Mouse (Mus musculus) stomach, postnatal 0 days (tissue): Measurements from ENCODE around the gene Serinc5. TPM values are rescaled to one million over a fixed set of nuclear protein-coding genes. Genes with fewer than 3 reads are reported as not detected.
A peak's percentile ranks its signal among the peaks of the same experiment; 100 is the strongest.

Source experiments
- ATAC-seq: fragments of 200-750 bp; cut with Nextera tagmentation; 2 replicates; pipeline ENCODE4 v1.8.0; 2017; ENCODE audit not compliant: low FRiP score, low TSS enrichment
- DNase-seq: peaks from one replicate; pipeline ENCODE4 v3.0.0-alpha.2; 2016; ENCODE audit warnings: low spot score
- H3K27ac ChIP-seq: fragments of 300-500 bp; sonication (generic); replicated peaks from 2 replicates; pipeline ENCODE4 v1.5.1; 2014; ENCODE audit warnings: mild to moderate bottlenecking, control low read depth
- H3K27me3 ChIP-seq: fragments of 300-500 bp; sonication (generic); 2 replicates; pipeline ENCODE4 v1.6.1; 2014; ENCODE audit warnings: low read length; ENCODE audit not compliant: control insufficient read depth, insufficient read depth
- H3K36me3 ChIP-seq: fragments of 300-500 bp; sonication (generic); 2 replicates; pipeline ENCODE4 v1.6.1; 2014; ENCODE audit warnings: low read length, mixed read lengths; ENCODE audit not compliant: control insufficient read depth, insufficient read depth
- H3K4me1 ChIP-seq: fragments of 300-500 bp; sonication (generic); replicated peaks from 2 replicates; pipeline ENCODE4 v1.6.1; 2014; ENCODE audit warnings: antibody characterized with exemption; ENCODE audit not compliant: control insufficient read depth, insufficient read depth
- H3K4me2 ChIP-seq: fragments of 300-500 bp; sonication (generic); replicated peaks from 2 replicates; pipeline ENCODE4 v1.6.1; 2014; ENCODE audit warnings: low read depth, mild to moderate bottlenecking, control low read depth, moderate library complexity
- H3K4me3 ChIP-seq: fragments of 300-500 bp; sonication (generic); 2 replicates; pipeline ENCODE4 v1.5.1; 2014; ENCODE audit warnings: low read depth, low read length, control low read depth
- H3K9ac ChIP-seq: fragments of 300-500 bp; sonication (generic); 2 replicates; pipeline ENCODE4 v1.6.1; 2014; ENCODE audit warnings: mild to moderate bottlenecking, low read length, control low read depth, mixed read lengths
- H3K9me3 ChIP-seq: fragments of 300-500 bp; sonication (generic); 2 replicates; pipeline ENCODE4 v1.6.1; 2016; ENCODE audit warnings: low read length; ENCODE audit not compliant: control insufficient read depth
- CTCF ChIP-seq: IDR thresholded peaks from 2 replicates; pipeline ENCODE4 v1.5.1; 2016; ENCODE audit warnings: antibody characterized with exemption, low read depth, mild to moderate bottlenecking, moderate library complexity
- EP300 ChIP-seq: optimal IDR thresholded peaks from 2 replicates; pipeline ENCODE3; 2016; ENCODE audit warnings: antibody characterized with exemption
- WGBS: fragments of 180-500 bp; shearing (Covaris S2); extraction: QIAGEN DNeasy Blood & Tissue Kit; methylation state at CpG from one replicate; pipeline ENCODE4 v1.1.7; 2014; 5-methylcytosine and 5-hydroxymethylcytosine counted together
- polyA plus RNA-seq: library from polyadenylated mRNA; unstranded; fragments of >200 nt; fragmentation: Nextera tagmentation; extraction: Ambion mirVana; gene quantifications from 2 replicates; pipeline ENCODE4 v1.2.1, GENCODE M21; 2015

Gene Serinc5
- polyA plus RNA-seq, 1 experiment from 2014 or later, result 14.5 TPM

- Histone ChIP-seq H3K36me3 (no peaks in the 10 kb centered on the region), H3K27me3 (no peaks in the 10 kb centered on the region), H3K4me3 (no peak overlapping the region), H3K4me1 (peaks cover 3% of the 10 kb centered on the region), H3K9ac (no peak overlapping the region), H3K27ac (no peak overlapping the region), H3K9me3 (no peaks in the 10 kb centered on the region), H3K4me2 (no peak overlapping the region)
- DNase-seq (no peak), ATAC-seq (no peak)
- TF ChIP-seq EP300 (no peak), CTCF (no peak)
- WGBS, result 67% methylated on average over 3 of the region's 3 CpGs
Observed at GRCm38 (mm10) chr13:92659611-92660010, 48.7 kb downstream of the Serinc5 start.

- Histone ChIP-seq H3K4me2 (no peak overlapping the region), H3K36me3 (peaks cover 2% of the 10 kb centered on the region; the same call in 1 of the 2 replicates), H3K9me3 (no peaks in the 10 kb centered on the region), H3K4me1 (peaks cover 3% of the 10 kb centered on the region; the same call in 1 of the 2 replicates), H3K27ac (peak overlapping the region; percentile 70), H3K4me3 (no peak overlapping the region), H3K9ac (no peak overlapping the region), H3K27me3 (no peaks in the 10 kb centered on the region)
- TF ChIP-seq CTCF (no peak), EP300 (no peak)
- ATAC-seq (peak; percentile 81), DNase-seq (no peak)
- WGBS, result 53% methylated on average over 8 of the region's 8 CpGs
Observed at GRCm38 (mm10) chr13:92662555-92663286, 51.8 kb downstream of the Serinc5 start.

GRCm38 (mm10) chr13:92665008-92665407, 54.1 kb downstream of the Serinc5 start:
- 80% methylated on average over 4 of the region's 4 CpGs for WGBS

GRCm38 (mm10) chr13:92668214-92668985, 57.5 kb downstream of the Serinc5 start:
- H3K36me3 ChIP-seq, result peaks cover 3% of the 10 kb centered on the region; the same call in 1 of the 2 replicates
- H3K27me3 ChIP-seq, result no peaks in the 10 kb centered on the region
- ATAC-seq, result no peak
- H3K4me2 ChIP-seq, result no peak overlapping the region
- WGBS, result 85% methylated on average over 6 of the region's 6 CpGs
- no peak overlapping the region for H3K4me3 ChIP-seq
- no peak for TF ChIP-seq EP300
- no peak for DNase-seq
- no peaks in the 10 kb centered on the region for H3K4me1 ChIP-seq
- H3K9ac ChIP-seq, result no peak overlapping the region
- no peaks in the 10 kb centered on the region for H3K9me3 ChIP-seq
- H3K27ac ChIP-seq, result no peak overlapping the region

More at GRCm38 (mm10) chr13:92665008-92665407, 54.1 kb downstream of the Serinc5 start:
- H3K9me3 ChIP-seq, result no peaks in the 10 kb centered on the region
- ATAC-seq (no peak), DNase-seq (no peak)
- H3K4me3 ChIP-seq, result no peak overlapping the region
- no peak overlapping the region for H3K4me2 ChIP-seq
- no peaks in the 10 kb centered on the region for H3K27me3 ChIP-seq
- no peak for TF ChIP-seq EP300
- TF ChIP-seq CTCF, result no peak
- H3K9ac ChIP-seq, result no peak overlapping the region
- no peak overlapping the region for H3K27ac ChIP-seq
- H3K4me1 ChIP-seq, result no peaks in the 10 kb centered on the region
- peaks cover 3% of the 10 kb centered on the region; the same call in 1 of the 2 replicates for H3K36me3 ChIP-seq

GRCm38 (mm10) chr13:92671727-92672126, 60.8 kb downstream of the Serinc5 start:
- no peak for ATAC-seq
- Histone ChIP-seq H3K36me3 (peaks cover 3% of the 10 kb centered on the region; the same call in 1 of the 2 replicates), H3K27ac (no peak overlapping the region), H3K4me1 (peaks cover 7% of the 10 kb centered on the region; the same call in 1 of the 2 replicates), H3K9me3 (no peaks in the 10 kb centered on the region), H3K27me3 (no peaks in the 10 kb centered on the region), H3K4me3 (no peak overlapping the region), H3K4me2 (no peak overlapping the region), H3K9ac (no peak overlapping the region)
- no peak for DNase-seq
- WGBS, result 76% methylated on average over 1 of the region's 1 CpGs
- TF ChIP-seq CTCF (no peak), EP300 (no peak)
